Mouse (Mus musculus) CH12.LX (cell line): ENCODE data around the gene Alkbh6. TPM values are rescaled to one million over a fixed set of nuclear protein-coding genes. Genes with fewer than 3 reads are reported as not detected.

Experiments
- DNase-seq: peaks from one replicate; pipeline ENCODE4 v3.0.0-alpha.2; 2013; ENCODE audit errors: extremely low read depth
- H3K27ac ChIP-seq: 2 replicates; pipeline ENCODE4 v1.5.1; 2012; ENCODE audit warnings: low read depth, mild to moderate bottlenecking, control low read depth, moderate library complexity; ENCODE audit not compliant: insufficient read depth
- H3K27me3 ChIP-seq: replicated peaks from 2 replicates; pipeline ENCODE3; 2012; ENCODE audit warnings: inconsistent platforms
- H3K36me3 ChIP-seq, 2 experiments: replicated peaks in 1 of 2; 2 replicates each; pipeline versions ENCODE3 to v1.6.1; 2012; ENCODE audit warnings: inconsistent platforms in 1 of 2, low read length in 1 of 2, mild to moderate bottlenecking in 1 of 2, mixed read lengths in 1 of 2, moderate library complexity in 1 of 2; ENCODE audit not compliant: control insufficient read depth in 1 of 2, insufficient read depth in 1 of 2
- H3K4me1 ChIP-seq, 2 experiments: 2 replicates each; pipeline ENCODE4 v1.6.1; 2012; ENCODE audit warnings: inconsistent platforms in 1 of 2, moderate library complexity in 1 of 2; ENCODE audit not compliant: insufficient read depth in 2 of 2, control insufficient read depth in 1 of 2
- H3K4me2 ChIP-seq: 2 replicates; pipeline ENCODE4 v1.6.1; 2012; ENCODE audit warnings: low read depth, mild to moderate bottlenecking, control low read depth; ENCODE audit not compliant: poor library complexity, insufficient read depth, severe bottlenecking
- H3K4me3 ChIP-seq, 3 experiments: fragments of 150-350 bp in 1 of 3; sonication (generic) in 1 of 3; replicated peaks in 1 of 3; 2 replicates each; pipeline versions ENCODE3 to v1.5.1; 2011 to 2012; ENCODE audit warnings: low read depth in 2 of 3, low read length in 2 of 3, mild to moderate bottlenecking in 2 of 3, moderate library complexity in 2 of 3, control low read depth in 1 of 3, improper control_type of control experiment in 1 of 3, inconsistent platforms in 1 of 3, mixed read lengths in 1 of 3; ENCODE audit not compliant: poor library complexity in 1 of 3
- H3K79me2 ChIP-seq: replicated peaks from 2 replicates; pipeline ENCODE4 v1.6.1; 2012; ENCODE audit warnings: mild to moderate bottlenecking, moderate library complexity; ENCODE audit not compliant: control insufficient read depth, poor library complexity, insufficient read depth, severe bottlenecking; ENCODE audit errors: extremely low read depth
- H3K9ac ChIP-seq: 2 replicates; pipeline ENCODE4 v1.6.1; 2012; ENCODE audit warnings: low read depth, mild to moderate bottlenecking, control low read depth, moderate library complexity; ENCODE audit not compliant: insufficient read depth
- H3K9me3 ChIP-seq: replicated peaks from 2 replicates; pipeline ENCODE3; 2012; ENCODE audit warnings: low read length, inconsistent platforms, mixed read lengths
- BHLHE40 ChIP-seq: IDR thresholded peaks from 2 replicates; pipeline ENCODE4 v1.6.1; 2011; ENCODE audit warnings: mild to moderate bottlenecking, low read depth, low read length, improper control_type of control experiment
- CTCF ChIP-seq, 2 experiments: IDR thresholded peaks in 1 of 2; conservative IDR thresholded peaks in 1 of 2; 2 replicates each; pipeline ENCODE4 v1.5.1; 2011 to 2012; ENCODE audit warnings: low read depth in 2 of 2, low read length in 2 of 2, improper control_type of control experiment in 1 of 2, inconsistent platforms in 1 of 2, mild to moderate bottlenecking in 1 of 2, moderate library complexity in 1 of 2
- ELF1 ChIP-seq: IDR thresholded peaks from 2 replicates; pipeline ENCODE4 v1.6.1; 2014; ENCODE audit warnings: low read depth, mild to moderate bottlenecking, inconsistent platforms, low read length, improper control_type of control experiment
- EP300 ChIP-seq: IDR thresholded peaks from 2 replicates; pipeline ENCODE4 v1.6.1; 2011; ENCODE audit warnings: low read length, improper control_type of control experiment
- JUND ChIP-seq: conservative IDR thresholded peaks from 2 replicates; pipeline ENCODE4 v1.6.1; 2011; ENCODE audit warnings: low read depth, low read length, improper control_type of control experiment
- PAX5 ChIP-seq: IDR thresholded peaks from 2 replicates; pipeline ENCODE4 v1.6.1; 2012; ENCODE audit warnings: low read length, inconsistent platforms, mixed read lengths
- RAD21 ChIP-seq: IDR thresholded peaks from 2 replicates; pipeline ENCODE4 v1.6.1; 2011; ENCODE audit warnings: low read depth, mild to moderate bottlenecking, low read length, improper control_type of control experiment, moderate library complexity
- SMC3 ChIP-seq: IDR thresholded peaks from 2 replicates; pipeline ENCODE4 v1.6.1; 2011; ENCODE audit warnings: low read depth, low read length, improper control_type of control experiment
- ZKSCAN1 ChIP-seq: IDR thresholded peaks from 2 replicates; pipeline ENCODE4 v1.6.1; 2012; ENCODE audit warnings: low read depth, inconsistent platforms, low read length, improper control_type of control experiment, borderline replicate concordance
- ZNF384 ChIP-seq: IDR thresholded peaks from 2 replicates; pipeline ENCODE4 v1.6.1; 2012; ENCODE audit warnings: low read depth, low read length, improper control_type of control experiment, inconsistent platforms
- dilution Hi-C: fragments of 300-500 bp; cut with MboI; formaldehyde crosslinking; loops from 2 replicates; pipeline ENCODE4 v1.14.3; 2020; ENCODE audit warnings: low sequenced_read_pairs; ENCODE audit not compliant: extremely low pct_unique_long_range_greater_than_20kb, extremely low pct_ligation_motif_present
- in situ Hi-C: fragments of 300-500 bp; cut with MboI; formaldehyde crosslinking; loops from 3 replicates; pipeline ENCODE4 v1.14.3; 2019; ENCODE audit warnings: low sequenced_read_pairs, low pct_ligation_motif_present, low pct_unique_long_range_greater_than_20kb, mixed read lengths
- polyA plus RNA-seq: library from polyadenylated mRNA; unstranded; fragments of >175 nt; gene quantifications from 2 replicates; pipeline ENCODE4 v1.2.1, GENCODE M21; 2012; ENCODE audit warnings: low read depth; ENCODE audit not compliant: insufficient read length
- total RNA-seq, 2 experiments: library from RNA; depleted of rRNA; stranded (reverse); fragments of 300-350 nt in 1 of 2; fragments of >200 nt in 1 of 2; gene quantifications; 2 replicates each; pipeline ENCODE4 v1.2.3; 2012 to 2014

Gene Alkbh6
- total and polyA plus RNA-seq, 3 experiments: 25.2 to 35.7 (median 28.8) TPM

GRCm38 (mm10) chr7:30297266-30297665 is 11.3 kb upstream of the Alkbh6 start:
- no peaks in the 10 kb centered on the region for H3K79me2 ChIP-seq
- TF ChIP-seq ZKSCAN1 (no peak), ELF1 (no peak), JUND (no peak)
- TF ChIP-seq, all 38 proteins: peak for 0
- H3K9ac ChIP-seq: no peak overlapping the region
- no peak for DNase-seq
- no peak overlapping the region for H3K4me3 ChIP-seq
- dilution Hi-C loops: no loop called here
- peaks cover 2 to 7% of the 10 kb centered on the region in 2 experiments; a peak in 2 of 4 replicates for H3K4me1 ChIP-seq
- no peaks in the 10 kb centered on the region for H3K36me3 ChIP-seq
- H3K4me2 ChIP-seq: no peak overlapping the region
- in situ Hi-C loops: no loop called here
- peaks cover 3% of the 10 kb centered on the region for H3K9me3 ChIP-seq
- H3K27me3 ChIP-seq: peaks cover 60% of the 10 kb centered on the region
- no peak overlapping the region for H3K27ac ChIP-seq

GRCm38 (mm10) chr7:30300914-30301313 is 7.6 kb upstream of the Alkbh6 start:
- H3K4me3 ChIP-seq: no peak overlapping the region
- no peak overlapping the region for H3K4me2 ChIP-seq
- dilution Hi-C loops: no loop called here
- H3K4me1 ChIP-seq: peaks cover 2 to 7% of the 10 kb centered on the region in 2 experiments; a peak in 2 of 4 replicates
- in situ Hi-C loops: no loop called here
- H3K27ac ChIP-seq: no peak overlapping the region
- H3K36me3 ChIP-seq: no peaks in the 10 kb centered on the region
- H3K9me3 ChIP-seq: peaks cover 3% of the 10 kb centered on the region
- no peak overlapping the region for H3K9ac ChIP-seq
- TF ChIP-seq PAX5 (no peak), RAD21 (peak; percentile 52), SMC3 (peak; percentile 27), CTCF (conservative IDR thresholded peaks at IDR 0.05 in 1 of 2, IDR thresholded peaks at IDR 0.05 in 1 of 2; ENCODE audit: low read depth in 2 of 2, low read length in 2 of 2) (peak; percentile 64 to 89)
- H3K79me2 ChIP-seq: no peaks in the 10 kb centered on the region
- H3K27me3 ChIP-seq: peaks cover 49% of the 10 kb centered on the region
- DNase-seq: peak; percentile 45

DNA sequence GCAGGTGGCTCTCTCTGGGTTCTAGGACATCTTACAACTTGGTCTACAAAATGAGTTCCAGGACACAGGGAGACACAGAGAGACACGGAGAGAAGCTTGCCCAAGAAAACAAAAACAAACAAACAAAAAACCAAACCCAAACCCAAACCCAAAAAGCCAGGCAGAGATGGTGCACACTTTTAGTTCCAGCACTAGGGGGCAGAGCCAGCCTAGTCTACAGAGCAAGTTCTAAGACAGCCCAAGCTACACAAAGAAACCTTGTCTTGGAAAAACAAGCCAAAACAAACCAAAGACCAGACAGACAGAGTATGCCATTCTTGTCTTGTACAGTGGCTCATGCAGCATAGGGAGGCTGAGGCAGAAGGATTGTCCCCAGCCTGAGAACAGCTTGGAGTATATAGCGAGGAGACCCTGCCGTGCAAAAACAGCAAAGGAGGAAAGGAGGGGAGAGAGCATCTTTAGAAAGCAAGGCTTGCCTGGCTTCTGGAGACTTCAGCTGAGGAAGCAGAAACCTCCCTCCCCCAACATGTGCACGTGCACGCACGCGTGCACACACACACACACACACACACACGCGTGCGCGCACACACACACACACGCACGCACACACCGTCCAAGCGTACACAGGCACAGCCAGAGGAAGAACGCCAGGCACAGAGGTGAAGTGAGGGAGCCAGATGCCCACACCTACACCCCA is 2.3 kb upstream of the Alkbh6 start:
- dilution Hi-C loops: no loop called here
- DNase-seq: no peak
- peaks cover under 1% of the 10 kb centered on the region for H3K9me3 ChIP-seq
- no peak overlapping the region for H3K9ac ChIP-seq
- in situ Hi-C loops: no loop called here
- peaks cover 31% of the 10 kb centered on the region for H3K27me3 ChIP-seq
- peak; percentile 56 for TF ChIP-seq SMC3
- TF ChIP-seq EP300: no peak
- TF ChIP-seq RAD21: peak; percentile 76
- TF ChIP-seq BHLHE40: peak; percentile 69
- TF ChIP-seq ZNF384: no peak
- peak in 1 of 2 experiments; percentile 80; a peak in 2 of 4 replicates for TF ChIP-seq CTCF (conservative IDR thresholded peaks at IDR 0.05 in 1 of 2, IDR thresholded peaks at IDR 0.05 in 1 of 2; ENCODE audit: low read depth in 2 of 2, low read length in 2 of 2)
- no peak for TF ChIP-seq PAX5
- peaks cover 6% of the 10 kb centered on the region for H3K79me2 ChIP-seq
- no peak overlapping the region for H3K4me3 ChIP-seq
- H3K27ac ChIP-seq: no peak overlapping the region
- peaks cover 3 to 13% of the 10 kb centered on the region in 2 experiments for H3K36me3 ChIP-seq
- peaks cover 11 to 29% of the 10 kb centered on the region in 2 experiments for H3K4me1 ChIP-seq
- H3K4me2 ChIP-seq: no peak overlapping the region
